Mouse (Mus musculus): Measurements from ENCODE around the gene Rundc1.
"Not testable (repeated sequence)": the region's sequence is repeated elsewhere in the genome, so short reads cannot be mapped to it uniquely, and the experiment has no call there.

The Rundc1 gene

GRCm38 (mm10) chr11:101466552-101466950 is 41.7 kb downstream of the Rundc1 start:
- DNase-seq (ENCODE audit: low spot score): not testable (repeated sequence)

- DNase-seq (ENCODE audit: low spot score): peak; percentile 84
Observed at GRCm38 (mm10) chr11:101467477-101468262, 42.8 kb downstream of the Rundc1 start.

- no peak for DNase-seq (ENCODE audit: low spot score)
Observed at GRCm38 (mm10) chr11:101468263-101468688, 43.4 kb downstream of the Rundc1 start.

GRCm38 (mm10) chr11:101468731-101469130 is 43.8 kb downstream of the Rundc1 start:
- no peak for DNase-seq (ENCODE audit: low spot score)

GRCm38 (mm10) chr11:101469155-101469554 is 44.3 kb downstream of the Rundc1 start:
- DNase-seq (ENCODE audit: low spot score): no peak

- DNase-seq (ENCODE audit: low spot score): no peak
Observed at GRCm38 (mm10) chr11:101470206-101470605, 45.3 kb downstream of the Rundc1 start.

- no peak for DNase-seq (ENCODE audit: low spot score)
Observed at GRCm38 (mm10) chr11:101471926-101472325, 47.0 kb downstream of the Rundc1 start.

- DNase-seq (ENCODE audit: low spot score): peak; percentile 34
Observed at GRCm38 (mm10) chr11:101472336-101472735, 47.5 kb downstream of the Rundc1 start.

GRCm38 (mm10) chr11:101473686-101474085 is 48.8 kb downstream of the Rundc1 start:
- not testable (repeated sequence) for DNase-seq (ENCODE audit: low spot score)

GRCm38 (mm10) chr11:101474298-101474697 is 49.4 kb downstream of the Rundc1 start:
- DNase-seq (ENCODE audit: low spot score): no peak

GRCm38 (mm10) chr11:101476361-101476760 is 51.5 kb downstream of the Rundc1 start:
- DNase-seq (ENCODE audit: low spot score): not testable (repeated sequence)

GRCm38 (mm10) chr11:101477194-101477551 is 52.3 kb downstream of the Rundc1 start:
- no peak for DNase-seq (ENCODE audit: low spot score)

GRCm38 (mm10) chr11:101477552-101478211 is 52.8 kb downstream of the Rundc1 start:
- DNase-seq (ENCODE audit: low spot score): no peak

GRCm38 (mm10) chr11:101479171-101479635 is 54.3 kb downstream of the Rundc1 start:
- DNase-seq (ENCODE audit: low spot score): no peak

- no peak for DNase-seq (ENCODE audit: low spot score)
Observed at GRCm38 (mm10) chr11:101480912-101481311, 56.0 kb downstream of the Rundc1 start.

GRCm38 (mm10) chr11:101483804-101484203 is 58.9 kb downstream of the Rundc1 start:
- no peak for DNase-seq (ENCODE audit: low spot score)

GRCm38 (mm10) chr11:101484245-101484644 is 59.4 kb downstream of the Rundc1 start:
- DNase-seq (ENCODE audit: low spot score): no peak

- no peak for DNase-seq (ENCODE audit: low spot score)
Observed at GRCm38 (mm10) chr11:101484814-101485213, 59.9 kb downstream of the Rundc1 start.
